Mouse (Mus musculus) cerebellum, adult 2 months (tissue): ENCODE results near the gene Zfc3h1. TPM values are rescaled to one million over a fixed set of nuclear protein-coding genes. Genes with fewer than 3 reads are reported as not detected.

Source experiments
- DNase-seq, 2 experiments: peaks; one replicate each; pipeline ENCODE4 v3.0.0; 2021
- H3K27ac ChIP-seq: fragments of 200-500 bp; 2 replicates; pipeline ENCODE4 v1.5.1; 2012; ENCODE audit warnings: low read length, control low read depth, inconsistent platforms; ENCODE audit not compliant: insufficient read depth
- H3K27me3 ChIP-seq: fragments of 200-500 bp; 2 replicates; pipeline ENCODE4 v1.6.1; 2012; ENCODE audit warnings: inconsistent platforms, mild to moderate bottlenecking, low read length, moderate library complexity; ENCODE audit not compliant: control insufficient read depth, insufficient read depth
- H3K4me1 ChIP-seq: fragments of 200-500 bp; 2 replicates; pipeline ENCODE4 v1.6.1; 2011; ENCODE audit warnings: low read length; ENCODE audit not compliant: control insufficient read depth, insufficient read depth
- H3K4me3 ChIP-seq: fragments of 200-500 bp; replicated peaks from 2 replicates; pipeline ENCODE3; 2011; ENCODE audit warnings: mild to moderate bottlenecking, low read depth, low read length, control low read depth; ENCODE audit not compliant: insufficient read depth
- CTCF ChIP-seq: fragments of 200-500 bp; IDR thresholded peaks from 2 replicates; pipeline ENCODE4 v1.5.1; 2011; ENCODE audit warnings: low read depth, mild to moderate bottlenecking, control low read depth, low read length, moderate library complexity, borderline replicate concordance; ENCODE audit not compliant: insufficient read depth
- POLR2A ChIP-seq: fragments of 200-500 bp; IDR thresholded peaks from 2 replicates; pipeline ENCODE4 v1.6.1; 2011; ENCODE audit warnings: low read length, control low read depth, borderline replicate concordance; ENCODE audit not compliant: insufficient read depth
- WGBS: fragments of 180-500 bp; shearing (Covaris S2); methylation state at CpG from one replicate; pipeline ENCODE4 v1.1.7; 2018; 5-methylcytosine and 5-hydroxymethylcytosine counted together
- polyA plus RNA-seq: library from polyadenylated mRNA; depleted of rRNA; stranded (reverse); fragments of >200 nt; gene quantifications from 2 replicates; pipeline ENCODE4 v1.2.3, GENCODE M21; 2012; rRNA removed

Zfc3h1 gene
- polyA plus RNA-seq, 1 experiment, result 98.8 TPM

DNA sequence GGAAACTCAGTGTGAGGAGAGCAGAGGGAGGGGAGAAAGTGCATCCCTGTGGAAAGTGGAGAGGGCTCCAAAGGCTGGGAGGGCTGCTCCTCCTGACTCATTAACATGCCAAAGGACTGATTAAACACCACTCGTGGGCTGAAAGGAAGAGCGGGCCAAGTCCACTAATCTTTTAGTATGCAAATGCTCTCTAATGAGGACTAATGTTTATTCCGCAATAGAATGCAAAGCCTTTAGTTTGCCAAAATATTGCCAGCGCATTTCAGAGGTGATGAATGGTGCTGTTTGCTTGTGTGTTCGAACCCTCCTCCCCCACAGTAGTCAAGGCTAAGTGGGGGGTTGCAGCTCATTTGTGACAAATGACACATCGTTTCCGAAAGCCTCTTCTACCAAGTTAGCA is 84.3 kb downstream of the Zfc3h1 start:
- Histone ChIP-seq H3K4me3 (no peak overlapping the region), H3K4me1 (no peaks in the 10 kb centered on the region), H3K27me3 (no peaks in the 10 kb centered on the region), H3K27ac (no peak overlapping the region)
- no peak for DNase-seq
- TF ChIP-seq CTCF, result no peak
- no peak for TF ChIP-seq POLR2A
- WGBS, result 44% methylated on average over 7 of the region's 7 CpGs

DNA sequence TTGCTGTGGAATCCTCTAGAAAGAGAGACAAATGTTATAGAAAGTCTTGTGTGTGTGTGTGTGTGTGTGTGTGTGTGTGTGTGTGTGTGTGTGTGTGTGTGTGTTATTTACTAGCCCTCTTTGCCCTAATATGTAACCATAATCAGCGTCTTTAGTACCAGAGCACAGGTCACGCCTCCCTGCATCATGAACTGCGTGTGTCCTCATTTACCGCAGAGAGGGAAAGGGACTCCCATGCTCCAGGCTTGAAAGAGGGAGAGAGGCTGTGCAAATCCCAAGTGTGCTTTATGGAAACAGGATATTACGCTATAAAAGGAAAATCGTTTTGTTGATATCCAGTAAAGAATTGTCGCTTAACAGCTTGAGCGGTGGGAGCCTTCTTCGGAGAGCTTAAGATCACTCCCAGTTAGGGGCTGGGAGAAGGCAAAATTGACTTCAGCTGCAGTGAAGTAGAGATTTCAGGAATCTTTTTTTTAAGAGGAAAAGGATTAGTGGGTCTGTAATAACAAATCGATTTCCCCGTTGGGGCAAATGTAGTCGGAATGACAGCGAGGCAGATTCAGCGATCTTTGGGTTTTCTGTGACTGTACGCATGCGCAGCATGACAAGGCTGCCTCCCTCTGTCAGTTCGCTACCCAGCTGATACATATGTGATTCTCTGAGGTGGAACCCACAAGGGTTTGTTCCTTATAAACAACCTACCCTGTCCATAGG is 86.0 kb downstream of the Zfc3h1 start:
- no peak overlapping the region for H3K27ac ChIP-seq
- H3K4me3 ChIP-seq, result peak overlapping the region; percentile 71
- H3K27me3 ChIP-seq, result no peaks in the 10 kb centered on the region
- no peaks in the 10 kb centered on the region for H3K4me1 ChIP-seq
- DNase-seq, result peak; percentile 25 to 37
- no peak for TF ChIP-seq POLR2A
- TF ChIP-seq CTCF, result no peak
- WGBS, result 41% methylated on average over 17 of the region's 17 CpGs

DNA sequence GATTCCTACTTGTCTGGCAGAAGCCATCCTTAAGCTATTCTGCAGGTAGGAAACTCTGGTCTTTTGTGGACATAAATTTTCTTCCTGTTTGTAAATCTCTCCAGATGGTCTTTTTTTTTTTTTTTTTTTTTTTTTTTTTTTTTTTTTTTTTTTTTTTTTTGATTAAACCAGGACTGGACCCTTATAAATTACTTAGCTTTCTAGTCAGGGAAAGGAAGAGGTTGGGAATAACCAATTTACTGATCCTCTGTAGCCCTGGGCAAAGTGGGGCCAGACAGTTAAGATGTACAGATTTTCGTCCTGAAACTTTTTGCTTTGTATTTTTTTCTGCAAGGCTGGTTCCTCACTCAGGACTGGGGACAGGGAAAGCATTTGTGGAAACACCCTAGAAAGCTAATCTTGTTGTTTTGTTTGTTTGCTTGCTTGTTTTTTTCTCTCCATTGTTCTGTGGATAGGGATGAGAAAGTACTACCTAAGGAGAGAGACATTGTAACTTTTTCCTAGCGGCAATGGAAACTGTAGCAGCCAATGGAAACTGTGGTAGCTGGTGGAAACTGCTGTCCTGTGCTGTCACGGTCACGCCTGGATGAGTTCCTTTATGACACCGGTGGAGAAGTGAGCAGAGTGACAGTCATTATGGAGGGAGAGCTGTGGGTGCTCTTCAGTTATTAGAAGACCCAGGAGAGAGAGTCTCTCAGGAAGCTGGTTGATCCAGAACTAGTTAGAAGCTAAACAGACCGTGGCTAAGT is 88.6 kb downstream of the Zfc3h1 start:
- Histone ChIP-seq H3K4me3 (no peak overlapping the region), H3K27me3 (no peaks in the 10 kb centered on the region), H3K4me1 (0 out of 2 replicates have a peak, but pooled peaks cover 2% of the 10 kb centered on the region), H3K27ac (no peak overlapping the region)
- 57% methylated on average over 6 of the region's 6 CpGs for WGBS
- TF ChIP-seq POLR2A (no peak), CTCF (no peak)
- no peak for DNase-seq

DNA sequence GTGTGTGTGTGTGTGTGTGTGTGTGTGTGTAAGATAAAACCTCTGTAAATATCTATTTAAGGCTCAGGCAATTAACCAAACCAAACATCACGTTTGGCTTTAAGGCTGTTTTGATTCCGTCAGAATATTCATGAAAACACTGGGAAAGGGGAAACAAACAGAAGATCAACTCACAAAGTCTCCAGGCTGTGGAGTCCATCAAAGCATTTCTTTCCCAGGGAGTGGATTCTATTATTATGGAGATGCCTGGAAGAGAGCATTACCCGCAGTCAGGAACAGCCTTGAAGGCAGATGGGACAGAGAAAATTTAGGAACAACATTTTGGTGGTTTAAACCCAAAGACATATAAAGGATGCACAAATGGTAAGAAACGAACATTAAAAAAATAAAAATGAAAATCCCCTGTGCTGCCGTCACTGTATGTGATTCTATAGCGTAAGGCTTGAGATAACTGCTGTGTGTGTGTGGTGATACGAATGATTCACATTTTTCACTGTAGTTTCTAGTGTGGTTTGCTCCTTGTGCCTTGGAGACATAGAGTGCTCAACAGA is 90.3 kb downstream of the Zfc3h1 start:
- Histone ChIP-seq H3K4me3 (no peak overlapping the region), H3K27me3 (no peaks in the 10 kb centered on the region), H3K27ac (no peak overlapping the region), H3K4me1 (0 out of 2 replicates have a peak, but pooled peaks cover 3% of the 10 kb centered on the region)
- whole genome bisulfite sequencing, result 78% methylated on average over 7 of the region's 7 CpGs
- no peak for DNase-seq
- no peak for TF ChIP-seq POLR2A
- TF ChIP-seq CTCF, result no peak

DNA sequence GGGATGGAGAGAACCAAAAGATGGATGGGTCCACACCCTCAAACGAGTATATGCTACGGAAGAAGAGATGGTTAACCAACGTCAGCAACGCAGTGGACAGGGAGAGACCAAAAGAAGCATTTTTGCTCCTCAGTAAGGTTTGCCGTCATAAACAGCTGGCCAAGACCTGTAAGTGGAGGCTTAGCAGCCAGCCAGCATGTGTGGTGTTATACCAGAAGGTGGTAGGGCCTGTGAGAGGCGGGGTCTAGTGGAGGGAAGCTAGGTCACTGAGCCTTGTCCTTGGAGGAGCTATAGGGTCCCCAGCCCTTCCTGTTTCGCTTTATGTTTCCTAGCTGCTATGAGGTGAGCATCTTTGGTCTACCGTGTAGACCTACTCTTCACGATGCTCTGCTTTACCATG is 91.7 kb downstream of the Zfc3h1 start:
- TF ChIP-seq POLR2A (no peak), CTCF (no peak)
- no peak overlapping the region for H3K4me3 ChIP-seq
- DNase-seq, result no peak
- no peaks in the 10 kb centered on the region for H3K27me3 ChIP-seq
- no peak overlapping the region for H3K27ac ChIP-seq
- H3K4me1 ChIP-seq, result 0 out of 2 replicates have a peak, but pooled peaks cover 5% of the 10 kb centered on the region
- 93% methylated on average over 9 of the region's 9 CpGs for WGBS

DNA sequence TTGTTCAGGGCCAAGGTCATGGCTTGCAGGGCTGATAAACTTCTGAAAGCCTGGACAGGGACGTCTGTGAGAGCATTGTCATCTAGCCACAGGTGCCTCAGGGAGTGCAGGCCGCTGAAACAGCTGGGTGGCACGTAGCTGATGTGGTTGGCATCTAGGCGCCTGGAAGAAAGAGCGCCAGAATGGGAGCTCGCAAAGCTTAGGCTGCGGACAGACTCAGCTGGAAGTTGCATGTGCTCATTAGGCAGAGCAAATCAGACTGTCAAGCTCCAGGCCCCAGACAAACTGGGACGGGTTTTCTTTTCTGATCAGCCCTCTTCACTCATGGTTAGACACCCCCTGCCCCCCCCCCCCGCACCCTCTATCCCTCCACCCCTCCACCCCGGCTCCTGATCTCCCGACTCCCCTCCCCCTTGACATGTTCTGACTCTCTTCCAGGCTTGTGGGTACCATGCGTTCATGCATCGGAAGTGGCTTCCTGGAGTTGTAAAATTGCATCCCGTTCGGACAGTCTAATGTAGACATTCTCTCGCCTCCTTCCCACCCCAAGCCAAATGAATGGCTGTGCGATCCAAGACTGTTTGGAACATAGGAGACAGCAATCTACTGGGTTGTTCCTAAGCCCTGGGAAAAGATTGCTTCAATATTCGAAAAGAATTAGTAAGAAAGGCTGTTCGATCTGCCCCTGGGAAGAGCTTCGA is 93.8 kb downstream of the Zfc3h1 start:
- Histone ChIP-seq H3K4me1 (0 out of 2 replicates have a peak, but pooled peaks cover 5% of the 10 kb centered on the region), H3K27ac (no peak overlapping the region), H3K27me3 (no peaks in the 10 kb centered on the region), H3K4me3 (peak overlapping the region; percentile 23)
- TF ChIP-seq CTCF (no peak), POLR2A (no peak)
- DNase-seq, result peak in 1 of 2 experiments; percentile 15
- 8% methylated on average over 20 of the region's 20 CpGs for WGBS

Other genes starting within 250 kb of the Zfc3h1 start
- gene Tph2, start 199.9 kb upstream of the Zfc3h1 start, polyA plus RNA-seq, result 6.7 and 6.9 TPM in 2 replicates
- gene Tbc1d15, start 133.5 kb upstream of the Zfc3h1 start, polyA plus RNA-seq, result 40.8 and 41.8 TPM in 2 replicates
- 53.3 and 53.8 TPM in 2 replicates for gene Rab21, start 69.4 kb upstream of the Zfc3h1 start, polyA plus RNA-seq
- gene Tmem19, start 22.5 kb upstream of the Zfc3h1 start, polyA plus RNA-seq, result 26.6 and 27.1 TPM in 2 replicates
- 14.6 and 15.1 TPM in 2 replicates for gene Thap2, start 516 bp upstream of the Zfc3h1 start, polyA plus RNA-seq
- gene A930009A15Rik, start 185.0 kb downstream of the Zfc3h1 start, polyA plus RNA-seq, result 0.32 and 0.39 TPM in 2 replicates
- 8.6 and 9.2 TPM in 2 replicates for gene Lgr5, start 202.8 kb downstream of the Zfc3h1 start, polyA plus RNA-seq